Mouse (Mus musculus) lung, adult 2 months (tissue): ENCODE data around the gene Ampd1.

ENCODE experiments used
- CTCF ChIP-seq: fragments of 200-500 bp; IDR thresholded peaks from 2 replicates; pipeline ENCODE4 v1.5.1; 2011; ENCODE audit warnings: mild to moderate bottlenecking, low read length, control low read depth; ENCODE audit not compliant: insufficient read depth
- POLR2A ChIP-seq: fragments of 200-500 bp; IDR thresholded peaks from 2 replicates; pipeline ENCODE4 v1.6.1; 2011; ENCODE audit warnings: low read depth, mild to moderate bottlenecking, control low read depth, low read length, borderline replicate concordance; ENCODE audit errors: extremely low read depth

- TF ChIP-seq POLR2A (no peak), CTCF (no peak)
Measured at GRCm38 (mm10) chr3:103056016-103056595, 17.7 kb upstream of the Ampd1 start.
